Mouse (Mus musculus): Measurements from ENCODE around the gene Nrn1. TPM values are rescaled to one million over a fixed set of nuclear protein-coding genes. Genes with fewer than 3 reads are reported as not detected.

Gene Nrn1
- polyA plus RNA-seq, 1 experiment from 2014 or later = 8.8 TPM

GRCm38 (mm10) chr13:36716708-36717107 is 18.2 kb downstream of the Nrn1 start:
- Histone ChIP-seq H3K9me3 (replicated peaks; ENCODE audit: control insufficient read depth, low read length) (no peaks in the 10 kb centered on the region), H3K27ac (ENCODE audit: low read depth, low read length) (no peak overlapping the region), H3K4me3 (ENCODE audit: low read depth, low read length) (no peak overlapping the region), H3K27me3 (ENCODE audit: control insufficient read depth, insufficient read depth, low read length) (peaks cover 14% of the 10 kb centered on the region), H3K4me1 (ENCODE audit: control insufficient read depth, insufficient read depth, low read length) (no peaks in the 10 kb centered on the region), H3K9ac (ENCODE audit: low read depth, low read length) (no peak overlapping the region), H3K4me2 (no peak overlapping the region), H3K36me3 (ENCODE audit: control insufficient read depth, insufficient read depth, low read length) (no peaks in the 10 kb centered on the region)
- ATAC-seq (replicated peaks; ENCODE audit: insufficient number of reproducible peaks, low FRiP score, low TSS enrichment) = no peak
- 39% methylated on average over 2 of the region's 2 CpGs for WGBS (ENCODE audit: insufficient replicate concordance)

- Histone ChIP-seq H3K9ac (ENCODE audit: low read depth, low read length) (no peak overlapping the region), H3K9me3 (replicated peaks; ENCODE audit: control insufficient read depth, low read length) (no peaks in the 10 kb centered on the region), H3K4me3 (ENCODE audit: low read depth, low read length) (no peak overlapping the region), H3K4me2 (no peak overlapping the region), H3K27me3 (ENCODE audit: control insufficient read depth, insufficient read depth, low read length) (no peaks in the 10 kb centered on the region), H3K27ac (ENCODE audit: low read depth, low read length) (no peak overlapping the region), H3K4me1 (ENCODE audit: control insufficient read depth, insufficient read depth, low read length) (no peaks in the 10 kb centered on the region), H3K36me3 (ENCODE audit: control insufficient read depth, insufficient read depth, low read length) (no peaks in the 10 kb centered on the region)
- no peak for ATAC-seq (replicated peaks; ENCODE audit: insufficient number of reproducible peaks, low FRiP score, low TSS enrichment)
- WGBS (ENCODE audit: insufficient replicate concordance) = 65% methylated on average over 2 of the region's 2 CpGs
These were observed 20.8 kb downstream of the Nrn1 start for GRCm38 (mm10) chr13:36714101-36714500.

GRCm38 (mm10) chr13:36707088-36707690 is 27.7 kb downstream of the Nrn1 start:
- no peak overlapping the region for H3K4me3 ChIP-seq (ENCODE audit: low read depth, low read length)
- no peak overlapping the region for H3K27ac ChIP-seq (ENCODE audit: low read depth, low read length)
- ATAC-seq (replicated peaks; ENCODE audit: insufficient number of reproducible peaks, low FRiP score, low TSS enrichment) = no peak
- H3K4me2 ChIP-seq = no peak overlapping the region
- H3K9ac ChIP-seq (ENCODE audit: low read depth, low read length) = no peak overlapping the region
- H3K9me3 ChIP-seq (replicated peaks; ENCODE audit: control insufficient read depth, low read length) = no peaks in the 10 kb centered on the region
- no peaks in the 10 kb centered on the region for H3K36me3 ChIP-seq (ENCODE audit: control insufficient read depth, insufficient read depth, low read length)
- H3K27me3 ChIP-seq (ENCODE audit: control insufficient read depth, insufficient read depth, low read length) = no peaks in the 10 kb centered on the region
- 66% methylated on average over 3 of the region's 3 CpGs for WGBS (ENCODE audit: insufficient replicate concordance)
- no peaks in the 10 kb centered on the region for H3K4me1 ChIP-seq (ENCODE audit: control insufficient read depth, insufficient read depth, low read length)

DNA sequence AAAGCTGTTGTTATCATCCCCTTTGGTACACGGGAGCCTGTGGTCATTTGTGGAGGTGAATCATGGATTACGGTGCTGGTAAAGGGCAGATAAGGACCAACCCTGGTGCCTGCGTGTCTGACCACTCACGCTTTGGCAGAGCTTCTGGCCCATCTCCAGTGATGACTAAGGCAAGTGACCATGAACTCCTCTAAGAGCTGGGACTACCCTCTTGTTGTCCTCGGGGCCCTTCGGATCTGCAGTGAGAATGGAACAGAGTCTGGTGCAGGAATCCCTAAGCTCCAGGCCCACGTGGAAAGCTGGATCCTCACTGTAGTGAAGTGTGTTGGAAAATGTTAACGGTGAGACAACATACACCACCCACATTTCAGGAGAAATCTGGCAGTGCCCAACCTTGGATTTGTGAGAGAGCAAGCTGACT is 38.6 kb downstream of the Nrn1 start:
- WGBS (ENCODE audit: insufficient replicate concordance) = 69% methylated on average over 8 of the region's 8 CpGs
- H3K4me2 ChIP-seq = no peak overlapping the region

DNA sequence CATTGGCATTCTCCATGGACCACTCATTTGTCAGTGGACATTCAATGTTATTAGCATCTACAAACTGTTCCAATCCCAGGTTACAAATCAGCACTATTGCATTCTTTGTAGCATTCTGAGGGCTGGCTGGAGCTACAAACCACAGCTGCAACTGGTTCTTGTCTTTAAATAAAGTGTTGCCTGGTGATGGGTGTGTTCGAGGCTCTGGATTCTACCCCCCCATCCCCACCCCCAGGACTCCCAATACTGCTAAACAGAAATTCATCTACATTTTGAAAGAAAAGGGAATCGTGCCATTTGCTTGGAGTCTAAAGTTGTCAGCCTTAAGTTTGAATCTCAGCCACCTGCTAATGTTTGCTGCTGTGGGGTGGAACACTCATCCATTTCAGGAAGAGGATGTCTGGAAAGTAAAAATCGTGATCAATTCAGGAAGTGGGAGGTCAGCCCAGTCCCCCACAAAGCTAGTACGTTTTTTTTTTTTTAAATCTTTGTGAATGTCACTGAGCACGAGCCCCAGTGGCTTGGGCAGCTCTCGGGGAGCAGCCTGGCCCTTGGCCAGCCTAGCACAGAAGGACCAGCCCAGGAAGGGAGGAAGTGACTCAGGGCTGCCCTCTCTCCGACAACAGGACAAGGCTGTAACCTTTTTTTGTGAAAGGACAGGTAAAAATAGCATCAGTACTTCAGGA is 39.3 kb downstream of the Nrn1 start:
- Histone ChIP-seq H3K4me3 (ENCODE audit: low read depth, low read length) (no peak overlapping the region), H3K9me3 (replicated peaks; ENCODE audit: control insufficient read depth, low read length) (no peaks in the 10 kb centered on the region), H3K27me3 (ENCODE audit: control insufficient read depth, insufficient read depth, low read length) (no peaks in the 10 kb centered on the region), H3K9ac (ENCODE audit: low read depth, low read length) (no peak overlapping the region), H3K27ac (ENCODE audit: low read depth, low read length) (no peak overlapping the region), H3K4me2 (no peak overlapping the region), H3K4me1 (ENCODE audit: control insufficient read depth, insufficient read depth, low read length) (no peaks in the 10 kb centered on the region), H3K36me3 (ENCODE audit: control insufficient read depth, insufficient read depth, low read length) (no peaks in the 10 kb centered on the region)
- 52% methylated on average over 7 of the region's 7 CpGs for WGBS (ENCODE audit: insufficient replicate concordance)
- ATAC-seq (replicated peaks; ENCODE audit: insufficient number of reproducible peaks, low FRiP score, low TSS enrichment) = no peak

More for the DNA sequence above, 38.6 kb downstream of the Nrn1 start:
- Histone ChIP-seq H3K4me3 (ENCODE audit: low read depth, low read length) (no peak overlapping the region), H3K4me1 (ENCODE audit: control insufficient read depth, insufficient read depth, low read length) (no peaks in the 10 kb centered on the region), H3K9ac (ENCODE audit: low read depth, low read length) (no peak overlapping the region), H3K36me3 (ENCODE audit: control insufficient read depth, insufficient read depth, low read length) (no peaks in the 10 kb centered on the region), H3K27me3 (ENCODE audit: control insufficient read depth, insufficient read depth, low read length) (no peaks in the 10 kb centered on the region), H3K27ac (ENCODE audit: low read depth, low read length) (no peak overlapping the region), H3K9me3 (replicated peaks; ENCODE audit: control insufficient read depth, low read length) (no peaks in the 10 kb centered on the region)
- ATAC-seq (replicated peaks; ENCODE audit: insufficient number of reproducible peaks, low FRiP score, low TSS enrichment) = no peak

- no peaks in the 10 kb centered on the region for H3K9me3 ChIP-seq (replicated peaks; ENCODE audit: control insufficient read depth, low read length)
- H3K27ac ChIP-seq (ENCODE audit: low read depth, low read length) = no peak overlapping the region
- no peak overlapping the region for H3K4me3 ChIP-seq (ENCODE audit: low read depth, low read length)
- WGBS (ENCODE audit: insufficient replicate concordance) = 66% methylated on average over 4 of the region's 4 CpGs
- H3K9ac ChIP-seq (ENCODE audit: low read depth, low read length) = no peak overlapping the region
- no peak for ATAC-seq (replicated peaks; ENCODE audit: insufficient number of reproducible peaks, low FRiP score, low TSS enrichment)
- no peak overlapping the region for H3K4me2 ChIP-seq
- no peaks in the 10 kb centered on the region for H3K36me3 ChIP-seq (ENCODE audit: control insufficient read depth, insufficient read depth, low read length)
- no peaks in the 10 kb centered on the region for H3K4me1 ChIP-seq (ENCODE audit: control insufficient read depth, insufficient read depth, low read length)
- no peaks in the 10 kb centered on the region for H3K27me3 ChIP-seq (ENCODE audit: control insufficient read depth, insufficient read depth, low read length)
These were observed 51.4 kb downstream of the Nrn1 start for GRCm38 (mm10) chr13:36683581-36683980.

DNA sequence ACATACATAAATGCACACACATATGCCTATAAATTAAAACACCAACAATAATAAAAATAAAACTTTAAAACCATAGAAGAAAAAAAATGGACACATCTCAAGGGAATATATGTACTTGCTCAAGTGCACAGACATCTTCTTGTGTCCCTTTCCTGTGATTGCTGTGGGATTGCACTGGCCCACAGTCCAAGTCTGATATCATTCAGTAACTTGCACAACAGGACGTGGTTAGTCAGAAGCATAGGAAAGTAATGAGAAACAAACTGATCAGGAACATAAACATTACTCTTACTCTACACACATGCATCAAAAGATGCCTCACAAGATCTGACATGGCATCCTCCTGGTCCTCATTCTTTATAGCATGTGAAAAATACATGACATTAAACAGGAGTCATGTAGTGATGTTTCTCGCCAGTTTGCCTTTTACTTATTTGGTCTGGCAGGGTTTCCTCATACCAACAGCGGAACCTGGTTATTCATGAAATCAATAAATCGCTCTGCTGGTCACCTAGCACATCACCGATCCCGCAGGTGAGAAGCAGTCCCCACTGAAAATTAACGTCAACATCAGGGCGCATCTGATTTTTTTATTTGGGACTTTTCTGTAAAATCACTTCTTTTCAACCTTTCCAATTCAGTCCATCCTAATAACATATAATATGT is 54.1 kb downstream of the Nrn1 start:
- no peaks in the 10 kb centered on the region for H3K9me3 ChIP-seq (replicated peaks; ENCODE audit: control insufficient read depth, low read length)
- no peaks in the 10 kb centered on the region for H3K27me3 ChIP-seq (ENCODE audit: control insufficient read depth, insufficient read depth, low read length)
- H3K27ac ChIP-seq (ENCODE audit: low read depth, low read length) = no peak overlapping the region
- H3K36me3 ChIP-seq (ENCODE audit: control insufficient read depth, insufficient read depth, low read length) = no peaks in the 10 kb centered on the region
- ATAC-seq (replicated peaks; ENCODE audit: insufficient number of reproducible peaks, low FRiP score, low TSS enrichment) = no peak
- WGBS (ENCODE audit: insufficient replicate concordance) = 83% methylated on average over 8 of the region's 8 CpGs
- H3K4me3 ChIP-seq (ENCODE audit: low read depth, low read length) = no peak overlapping the region
- no peaks in the 10 kb centered on the region for H3K4me1 ChIP-seq (ENCODE audit: control insufficient read depth, insufficient read depth, low read length)
- no peak overlapping the region for H3K9ac ChIP-seq (ENCODE audit: low read depth, low read length)
- no peak overlapping the region for H3K4me2 ChIP-seq

- Histone ChIP-seq H3K4me2 (no peak overlapping the region), H3K4me3 (ENCODE audit: low read depth, low read length) (no peak overlapping the region), H3K27ac (ENCODE audit: low read depth, low read length) (no peak overlapping the region), H3K9me3 (replicated peaks; ENCODE audit: control insufficient read depth, low read length) (no peaks in the 10 kb centered on the region), H3K36me3 (ENCODE audit: control insufficient read depth, insufficient read depth, low read length) (no peaks in the 10 kb centered on the region), H3K27me3 (ENCODE audit: control insufficient read depth, insufficient read depth, low read length) (no peaks in the 10 kb centered on the region), H3K9ac (ENCODE audit: low read depth, low read length) (no peak overlapping the region), H3K4me1 (ENCODE audit: control insufficient read depth, insufficient read depth, low read length) (no peaks in the 10 kb centered on the region)
- ATAC-seq (replicated peaks; ENCODE audit: insufficient number of reproducible peaks, low FRiP score, low TSS enrichment) = no peak
- 54% methylated on average over 1 of the region's 1 CpGs for whole genome bisulfite sequencing (ENCODE audit: insufficient replicate concordance)
These were observed 55.6 kb downstream of the Nrn1 start for GRCm38 (mm10) chr13:36679345-36679744.

All from heart, embryonic 11.5 days (tissue).